In the genomic region with DNA sequence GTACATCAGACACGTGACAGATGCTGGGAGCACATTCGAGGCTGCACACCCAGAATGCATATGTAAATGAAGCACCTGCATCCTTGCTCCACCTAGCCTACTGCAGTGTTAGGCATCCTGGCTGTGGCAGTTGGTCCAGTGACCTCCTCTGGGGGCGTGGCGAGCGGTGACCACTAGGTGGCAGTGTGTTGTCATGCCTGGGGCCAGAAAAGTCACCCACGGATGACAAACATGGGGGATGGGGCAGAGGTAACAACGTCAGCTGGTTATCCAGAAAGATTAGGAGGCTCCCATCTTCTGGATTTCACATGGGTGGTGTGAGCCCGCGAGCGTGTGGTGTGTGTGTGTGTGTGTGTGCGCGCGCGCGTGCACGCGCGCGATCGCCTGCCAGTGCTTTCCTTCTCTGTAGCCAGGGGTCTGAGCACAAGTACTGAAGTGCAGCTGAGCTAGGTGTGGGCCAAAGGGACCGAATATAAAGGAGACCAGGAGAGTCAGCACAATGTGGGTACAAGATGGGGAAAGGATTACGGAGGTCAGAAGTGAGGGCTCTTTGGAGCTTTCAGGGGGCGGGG, we compare ENCODE assay signal across 8 mouse cellular contexts. TPM values are rescaled to one million over a fixed set of nuclear protein-coding genes. Genes with fewer than 3 reads are reported as not detected.
A peak's percentile ranks its signal among the peaks of the same experiment; 100 is the strongest.
DNase-seq lines count a peak whose midpoint lies in the region; ATAC-seq lines count a peak whose summit lies in the region.

No protein-coding gene starts in this region.

- WGBS in embryonic facial prominence, embryonic 14.5 days = under 1% methylated on average over 23 of the region's 23 CpGs
- 0% methylated on average over 23 of the region's 23 CpGs for WGBS in kidney, embryonic 14.5 days
- under 1% methylated on average over 23 of the region's 23 CpGs for WGBS in limb, embryonic 15.5 days

- peak overlapping the region; percentile 99 for H3K27ac ChIP-seq in embryonic facial prominence, embryonic 14.5 days (replicated peaks; ENCODE audit: low read depth, low read length)
- H3K27ac ChIP-seq in kidney, embryonic 14.5 days (ENCODE audit: low read depth, low read length) = peak overlapping the region; percentile 97
- peak overlapping the region; percentile 98 for H3K27ac ChIP-seq in limb, embryonic 15.5 days

- no peaks in the 10 kb centered on the region for H3K27me3 ChIP-seq in embryonic facial prominence, embryonic 14.5 days (replicated peaks; ENCODE audit: control insufficient read depth, insufficient read depth, low read length)
- H3K27me3 ChIP-seq in kidney, embryonic 14.5 days (ENCODE audit: control insufficient read depth, insufficient read depth, low read length) = no peaks in the 10 kb centered on the region
- peaks cover 6% of the 10 kb centered on the region for H3K27me3 ChIP-seq in limb, embryonic 15.5 days

- peak; percentile 96 for DNase-seq in 3T3-L1 (ENCODE audit: low read depth, low spot score)
- peak; percentile 95 to 97 for DNase-seq in adrenal gland, postnatal 4 days (ENCODE audit: low spot score in 2 of 2)
- peak; percentile 94 for DNase-seq in embryonic facial prominence, embryonic 14.5 days (ENCODE audit: low spot score)
- DNase-seq in heart, adult 9 months (ENCODE audit: low spot score in 2 of 2) = peak; percentile 91 to 95
- peak; percentile 81 to 94 for DNase-seq in monocyte, adult 2 months (ENCODE audit: low read depth in 1 of 2, low spot score in 2 of 2)
- DNase-seq in spleen, postnatal 36 days (ENCODE audit: low spot score in 2 of 2) = peak; percentile 90 to 93

- peaks cover 8% of the 10 kb centered on the region for H3K4me1 ChIP-seq in embryonic facial prominence, embryonic 14.5 days (ENCODE audit: control insufficient read depth, insufficient read depth, low read length)
- H3K4me1 ChIP-seq in kidney, embryonic 14.5 days (ENCODE audit: control insufficient read depth, insufficient read depth, low read length) = peaks cover 11% of the 10 kb centered on the region
- H3K4me1 ChIP-seq in limb, embryonic 15.5 days = peaks cover 12% of the 10 kb centered on the region

- no peaks in the 10 kb centered on the region for H3K9me3 ChIP-seq in embryonic facial prominence, embryonic 14.5 days (ENCODE audit: control insufficient read depth, low read length)
- no peaks in the 10 kb centered on the region for H3K9me3 ChIP-seq in kidney, embryonic 14.5 days (ENCODE audit: control insufficient read depth, low read length)
- no peaks in the 10 kb centered on the region for H3K9me3 ChIP-seq in limb, embryonic 15.5 days

- peak; percentile 84 for ATAC-seq in embryonic facial prominence, embryonic 14.5 days (ENCODE audit: low read depth)
- ATAC-seq in kidney, embryonic 14.5 days (ENCODE audit: low FRiP score, low TSS enrichment) = peak; percentile 86
- ATAC-seq in limb, embryonic 15.5 days (ENCODE audit: insufficient number of reproducible peaks, low FRiP score, low TSS enrichment, low read depth) = peak; percentile 80

- H3K9ac ChIP-seq in embryonic facial prominence, embryonic 14.5 days (ENCODE audit: low read depth, low read length) = peak overlapping the region; percentile 74
- peak overlapping the region; percentile 66 for H3K9ac ChIP-seq in kidney, embryonic 14.5 days (ENCODE audit: low read depth, low read length)
- H3K9ac ChIP-seq in limb, embryonic 15.5 days = peak overlapping the region; percentile 52

- no peaks in the 10 kb centered on the region for H3K36me3 ChIP-seq in embryonic facial prominence, embryonic 14.5 days (ENCODE audit: control insufficient read depth, insufficient read depth, low read length)
- H3K36me3 ChIP-seq in kidney, embryonic 14.5 days (ENCODE audit: control insufficient read depth, insufficient read depth, low read length) = no peaks in the 10 kb centered on the region
- no peaks in the 10 kb centered on the region for H3K36me3 ChIP-seq in limb, embryonic 15.5 days

- peak overlapping the region; percentile 80 for H3K4me2 ChIP-seq in embryonic facial prominence, embryonic 14.5 days (ENCODE audit: low read depth, low read length)
- H3K4me2 ChIP-seq in kidney, embryonic 14.5 days (replicated peaks; ENCODE audit: low read depth, low read length) = peak overlapping the region; percentile 72
- H3K4me2 ChIP-seq in limb, embryonic 15.5 days = peak overlapping the region; percentile 84

- H3K4me3 ChIP-seq in embryonic facial prominence, embryonic 14.5 days (ENCODE audit: low read depth, low read length) = peak overlapping the region; percentile 52
- H3K4me3 ChIP-seq in kidney, embryonic 14.5 days (ENCODE audit: low read length) = peak overlapping the region; percentile 45
- H3K4me3 ChIP-seq in limb, embryonic 15.5 days = peak overlapping the region; percentile 52

RNA-seq across cellular contexts. Expression of a gene that starts 7.8 kb away (rescaled TPM):
- 1 to 10 TPM; 1.5 to 1.7 TPM for total RNA-seq in adrenal gland, postnatal 4 days (2021)
- 1.9 and 2.4 TPM in 2 replicates for polyA plus RNA-seq in embryonic facial prominence, embryonic 14.5 days (2014; fragmentation: Nextera tagmentation; extraction: Ambion mirVana)
- polyA plus RNA-seq in kidney, embryonic 14.5 days (2014; fragmentation: Nextera tagmentation; extraction: Ambion mirVana) = 1.6 and 1.7 TPM in 2 replicates
- polyA plus RNA-seq in limb, embryonic 15.5 days (2015; fragmentation: Nextera tagmentation; extraction: Ambion mirVana) = 2.3 TPM in 2 replicates

RNA-seq across cellular contexts. Expression of a gene that starts 15.6 kb away (rescaled TPM):
- under 1 TPM; 0.62 to 0.84 TPM for total RNA-seq in adrenal gland, postnatal 4 days (2021)
- polyA plus RNA-seq in embryonic facial prominence, embryonic 14.5 days (2014; fragmentation: Nextera tagmentation; extraction: Ambion mirVana) = 0.07 and 0.25 TPM in 2 replicates
- 0.16 TPM in 1 of 2 replicates, not detected in the other for polyA plus RNA-seq in kidney, embryonic 14.5 days (2014; fragmentation: Nextera tagmentation; extraction: Ambion mirVana)
- polyA plus RNA-seq in limb, embryonic 15.5 days (2015; fragmentation: Nextera tagmentation; extraction: Ambion mirVana) = 0.24 and 0.31 TPM in 2 replicates

RNA-seq across cellular contexts. Expression of a gene that starts 16.2 kb away (rescaled TPM):
- 100 to 1,000 TPM; 692 to 728 TPM for total RNA-seq in adrenal gland, postnatal 4 days (2021)
- polyA plus RNA-seq in embryonic facial prominence, embryonic 14.5 days (2014; fragmentation: Nextera tagmentation; extraction: Ambion mirVana) = 255 and 263 TPM in 2 replicates
- 219 and 295 TPM in 2 replicates for polyA plus RNA-seq in kidney, embryonic 14.5 days (2014; fragmentation: Nextera tagmentation; extraction: Ambion mirVana)
- 241 and 331 TPM in 2 replicates for polyA plus RNA-seq in limb, embryonic 15.5 days (2015; fragmentation: Nextera tagmentation; extraction: Ambion mirVana)

RNA-seq across cellular contexts. Expression of a gene that starts 27.5 kb away (rescaled TPM):
- 100 to 1,000 TPM; 257 to 265 TPM for total RNA-seq in adrenal gland, postnatal 4 days (2021)
- 346 and 352 TPM in 2 replicates for polyA plus RNA-seq in embryonic facial prominence, embryonic 14.5 days (2014; fragmentation: Nextera tagmentation; extraction: Ambion mirVana)
- polyA plus RNA-seq in kidney, embryonic 14.5 days (2014; fragmentation: Nextera tagmentation; extraction: Ambion mirVana) = 396 and 402 TPM in 2 replicates
- polyA plus RNA-seq in limb, embryonic 15.5 days (2015; fragmentation: Nextera tagmentation; extraction: Ambion mirVana) = 352 and 365 TPM in 2 replicates

RNA-seq across cellular contexts. Expression of a gene that starts 39.9 kb away (rescaled TPM):
- 1 to 10 TPM; 5.1 to 5.6 TPM for total RNA-seq in adrenal gland, postnatal 4 days (2021)
- polyA plus RNA-seq in embryonic facial prominence, embryonic 14.5 days (2014; fragmentation: Nextera tagmentation; extraction: Ambion mirVana) = 0.95 and 1.5 TPM in 2 replicates
- 0.55 and 1.1 TPM in 2 replicates for polyA plus RNA-seq in kidney, embryonic 14.5 days (2014; fragmentation: Nextera tagmentation; extraction: Ambion mirVana)
- 1.6 and 2.9 TPM in 2 replicates for polyA plus RNA-seq in limb, embryonic 15.5 days (2015; fragmentation: Nextera tagmentation; extraction: Ambion mirVana)

Comparison
In these comparisons a context has a peak if more than half of its experiments do, and no peak if none do; other contexts are left out.
1. Peak in every context shown above with its lines: DNase-seq, ATAC-seq, H3K4me3 ChIP-seq and H3K27ac ChIP-seq.